Mouse (Mus musculus) heart, embryonic 12.5 days (tissue): ENCODE data around the gene Golph3. TPM values are rescaled to one million over a fixed set of nuclear protein-coding genes. Genes with fewer than 3 reads are reported as not detected.

Experiments used
- ATAC-seq: fragments of 200-750 bp; cut with Nextera tagmentation; 2 replicates; pipeline ENCODE4 v1.8.0; 2017; ENCODE audit warnings: moderate TSS enrichment, moderate library complexity; ENCODE audit not compliant: insufficient number of reproducible peaks, low FRiP score
- H3K27ac ChIP-seq: fragments of 300-500 bp; sonication (generic); 2 replicates; pipeline ENCODE4 v1.5.1; 2016; ENCODE audit warnings: mild to moderate bottlenecking, moderate library complexity; ENCODE audit not compliant: poor library complexity, severe bottlenecking
- H3K27me3 ChIP-seq: fragments of 300-500 bp; sonication (generic); replicated peaks from 2 replicates; pipeline ENCODE4 v1.6.1; 2016; ENCODE audit warnings: mild to moderate bottlenecking, moderate library complexity
- H3K36me3 ChIP-seq: fragments of 300-500 bp; sonication (generic); 2 replicates; pipeline ENCODE4 v1.6.1; 2016; ENCODE audit warnings: mild to moderate bottlenecking, moderate library complexity
- H3K4me1 ChIP-seq: fragments of 300-500 bp; sonication (generic); replicated peaks from 2 replicates; pipeline ENCODE4 v1.6.1; 2016; ENCODE audit warnings: mild to moderate bottlenecking
- H3K4me2 ChIP-seq: fragments of 300-500 bp; sonication (generic); 2 replicates; pipeline ENCODE4 v1.6.1; 2016; ENCODE audit warnings: mild to moderate bottlenecking, moderate library complexity
- H3K4me3 ChIP-seq: fragments of 300-500 bp; sonication (generic); 2 replicates; pipeline ENCODE4 v1.5.1; 2016; ENCODE audit warnings: mild to moderate bottlenecking
- H3K9ac ChIP-seq: fragments of 300-500 bp; sonication (generic); 2 replicates; pipeline ENCODE4 v1.6.1; 2016; ENCODE audit warnings: mild to moderate bottlenecking, moderate library complexity
- H3K9me3 ChIP-seq: fragments of 300-500 bp; sonication (generic); replicated peaks from 2 replicates; pipeline ENCODE4 v1.6.1; 2016; ENCODE audit warnings: mild to moderate bottlenecking, moderate library complexity
- WGBS: fragments of 180-500 bp; shearing (Covaris S2); methylation state at CpG from one replicate; pipeline ENCODE4 v1.1.7; 2016; 5-methylcytosine and 5-hydroxymethylcytosine counted together
- polyA plus RNA-seq: library from polyadenylated mRNA; unstranded; fragments of >200 nt; fragmentation: Nextera tagmentation; extraction: Ambion mirVana; gene quantifications from 2 replicates; pipeline ENCODE4 v1.2.1, GENCODE M21; 2016

The Golph3 gene
- polyA plus RNA-seq, 1 experiment from 2014 or later, result 92.5 TPM

DNA sequence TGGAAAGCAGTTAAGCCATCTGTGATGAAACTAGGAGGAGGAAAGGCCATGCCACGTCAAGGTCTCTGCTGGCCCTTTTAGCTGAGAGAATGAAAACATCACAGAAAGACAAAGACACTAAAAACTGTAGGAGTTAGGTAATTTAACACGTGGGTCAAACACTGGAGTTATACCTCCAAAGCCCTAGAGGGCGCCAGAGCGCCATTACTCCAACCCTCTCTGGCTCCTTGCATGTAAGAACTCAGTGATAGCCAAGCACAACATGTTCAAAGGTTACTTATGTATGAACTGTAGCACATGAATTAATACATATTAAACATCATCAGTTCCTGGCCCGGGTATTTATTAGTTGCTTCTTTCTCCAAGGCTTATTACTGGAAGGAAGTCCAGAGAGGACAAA lies 59.3 kb downstream of the Golph3 start:
- Histone ChIP-seq H3K4me1 (peaks cover 10% of the 10 kb centered on the region), H3K4me2 (no peak overlapping the region), H3K36me3 (peaks cover 8% of the 10 kb centered on the region; the same call in 1 of the 2 replicates), H3K4me3 (no peak overlapping the region), H3K27me3 (no peaks in the 10 kb centered on the region), H3K9ac (no peak overlapping the region), H3K9me3 (no peaks in the 10 kb centered on the region), H3K27ac (no peak overlapping the region)
- WGBS, result 52% methylated on average over 5 of the region's 5 CpGs
- no peak for ATAC-seq

- H3K4me1 ChIP-seq, result no peaks in the 10 kb centered on the region
- H3K9me3 ChIP-seq, result no peaks in the 10 kb centered on the region
- H3K27ac ChIP-seq, result no peak overlapping the region
- no peak overlapping the region for H3K4me3 ChIP-seq
- ATAC-seq, result 0 out of 2 replicates have a peak, but pooled peaks have one; percentile 29
- WGBS, result 59% methylated on average over 13 of the region's 13 CpGs
- H3K36me3 ChIP-seq, result peaks cover 11% of the 10 kb centered on the region; the same call in 1 of the 2 replicates
- no peak overlapping the region for H3K9ac ChIP-seq
- H3K27me3 ChIP-seq, result no peaks in the 10 kb centered on the region
- H3K4me2 ChIP-seq, result no peak overlapping the region
Measured at GRCm38 (mm10) chr15:12384679-12385078, 63.4 kb downstream of the Golph3 start.

DNA sequence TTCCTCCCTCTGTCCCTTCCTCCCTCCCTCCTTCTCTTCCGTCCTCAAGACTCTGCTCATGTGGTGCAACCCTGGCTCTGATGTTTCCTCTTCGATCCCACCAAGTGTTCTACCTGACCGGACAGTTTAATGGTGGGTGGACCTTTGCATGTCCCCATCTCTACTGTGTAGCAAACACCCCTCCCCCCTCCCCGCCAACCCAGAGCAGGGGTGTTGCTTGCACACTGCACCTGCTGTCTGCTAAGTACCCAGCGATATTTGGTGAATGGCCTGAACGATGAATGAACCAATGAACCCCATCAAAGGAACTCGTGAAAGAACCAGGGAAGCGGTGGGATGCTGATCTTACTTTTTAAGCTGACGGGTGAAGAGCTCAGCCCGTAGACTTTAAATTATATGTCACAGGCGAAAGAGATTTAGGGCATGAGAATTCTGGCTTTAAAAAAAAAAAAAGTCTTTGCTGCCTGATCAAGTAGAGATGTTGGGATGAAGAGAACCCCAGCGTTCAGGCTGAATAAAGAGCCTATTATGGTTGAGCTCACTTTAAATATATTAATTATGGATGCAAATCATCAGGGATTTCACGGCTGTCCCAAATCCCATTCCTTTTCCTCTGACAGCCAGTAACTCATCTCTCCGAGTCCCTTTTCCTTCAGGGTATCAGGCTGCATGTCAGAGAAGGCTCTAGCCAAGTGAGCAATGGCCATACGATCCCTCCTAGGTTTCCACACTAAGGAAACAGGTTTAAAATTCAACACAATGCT lies 67.7 kb downstream of the Golph3 start:
- Histone ChIP-seq H3K9ac (no peak overlapping the region), H3K9me3 (no peaks in the 10 kb centered on the region), H3K4me2 (no peak overlapping the region), H3K36me3 (peaks cover 7% of the 10 kb centered on the region; the same call in 1 of the 2 replicates), H3K27me3 (no peaks in the 10 kb centered on the region), H3K4me3 (no peak overlapping the region), H3K4me1 (no peaks in the 10 kb centered on the region), H3K27ac (no peak overlapping the region)
- ATAC-seq, result no peak
- 82% methylated on average over 15 of the region's 15 CpGs for WGBS

- 88% methylated on average over 10 of the region's 10 CpGs for WGBS
- Histone ChIP-seq H3K27ac (no peak overlapping the region), H3K9me3 (no peaks in the 10 kb centered on the region), H3K9ac (no peak overlapping the region), H3K36me3 (peaks cover 6% of the 10 kb centered on the region), H3K27me3 (no peaks in the 10 kb centered on the region), H3K4me2 (no peak overlapping the region), H3K4me1 (no peaks in the 10 kb centered on the region), H3K4me3 (no peak overlapping the region)
- ATAC-seq, result no peak
Measured at GRCm38 (mm10) chr15:12394758-12395157, 73.5 kb downstream of the Golph3 start.

GRCm38 (mm10) chr15:12397032-12397431 lies 75.8 kb downstream of the Golph3 start:
- peaks cover 15% of the 10 kb centered on the region for H3K36me3 ChIP-seq
- H3K9me3 ChIP-seq, result no peaks in the 10 kb centered on the region
- H3K27ac ChIP-seq, result no peak overlapping the region
- H3K4me2 ChIP-seq, result no peak overlapping the region
- H3K4me3 ChIP-seq, result no peak overlapping the region
- 84% methylated on average over 6 of the region's 6 CpGs for WGBS
- H3K9ac ChIP-seq, result no peak overlapping the region
- no peak for ATAC-seq
- H3K27me3 ChIP-seq, result no peaks in the 10 kb centered on the region
- no peaks in the 10 kb centered on the region for H3K4me1 ChIP-seq

Other genes starting within 250 kb of the Golph3 start
- gene Zfr, start 203.6 kb upstream of the Golph3 start, polyA plus RNA-seq, result 105 and 108 TPM in 2 replicates
- gene Mtmr12, start 116.4 kb upstream of the Golph3 start, polyA plus RNA-seq, result 16.5 and 16.7 TPM in 2 replicates
- 0.50 and 0.73 TPM in 2 replicates for gene 1810049J17Rik, start 449 bp downstream of the Golph3 start, polyA plus RNA-seq